Comparison of ENCODE assay signal across 5 mouse cellular contexts in the genomic region with DNA sequence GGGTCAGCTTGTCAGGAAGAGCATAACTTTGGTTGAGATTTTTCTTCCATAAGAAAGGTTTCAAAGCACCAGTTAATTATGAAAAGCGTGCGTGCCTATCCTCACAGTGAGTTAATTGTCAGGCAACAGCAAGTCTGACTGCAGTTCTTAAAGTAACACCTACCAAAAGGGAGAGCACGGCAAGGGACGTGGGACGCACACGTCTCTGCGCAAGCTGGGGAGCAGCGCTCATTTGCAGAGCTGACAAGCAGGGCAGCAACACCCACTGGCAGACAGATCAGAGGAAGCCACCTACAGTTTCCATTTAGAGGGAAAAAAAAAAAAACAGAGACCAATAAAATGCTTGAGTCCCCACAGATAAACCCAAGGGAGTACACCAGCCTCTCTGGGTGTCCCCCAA.
"Had no signal": no experiment of that assay in that cellular context is flagged by ENCODE, and none has a peak within 500 bp of the region (broad histone marks: within the 10 kb centered on the region; RNA-seq: fewer than 3 reads in every experiment).

No protein-coding gene starts in this region.

- DNase-seq: kidney, adult 18-20 months; kidney, postnatal 10 days; lung, adult 2 months; lung, postnatal 36 days; right cerebral cortex, postnatal 14 days had no signal
